Mouse (Mus musculus): ENCODE measurements around the gene Platr25.
"Not testable (repeated sequence)": the region's sequence is repeated elsewhere in the genome, so short reads cannot be mapped to it uniquely, and the experiment has no call there.

The Platr25 gene

GRCm38 (mm10) chr13:62760432-62761415, at the start of gene Platr25:
Gene Platr25 (minus strand): TSS chr13:62760709.
- DNase-seq (ENCODE audit: low read depth, low spot score) = peak; percentile 78

DNA sequence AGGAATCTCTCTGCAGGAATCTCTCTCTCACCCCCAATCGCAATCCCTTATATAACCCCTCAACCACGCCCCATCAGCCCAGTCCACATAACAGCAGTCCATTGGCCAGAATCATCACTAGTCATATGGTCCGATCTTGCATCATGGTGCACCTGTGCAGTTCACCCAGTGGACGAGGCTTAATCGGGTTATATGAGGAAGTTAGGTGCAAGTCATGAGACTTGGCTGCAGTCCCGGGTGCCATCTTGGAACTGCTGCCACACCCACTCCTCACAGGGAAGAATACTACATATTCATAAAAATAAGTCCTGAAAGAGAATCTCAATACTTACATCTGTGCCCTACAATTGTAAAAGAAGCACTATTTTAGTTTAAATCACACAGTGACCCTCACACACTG, 47.5 kb upstream of the Platr25 start:
- peak; percentile 15 for DNase-seq (ENCODE audit: low read depth, low spot score)

DNA sequence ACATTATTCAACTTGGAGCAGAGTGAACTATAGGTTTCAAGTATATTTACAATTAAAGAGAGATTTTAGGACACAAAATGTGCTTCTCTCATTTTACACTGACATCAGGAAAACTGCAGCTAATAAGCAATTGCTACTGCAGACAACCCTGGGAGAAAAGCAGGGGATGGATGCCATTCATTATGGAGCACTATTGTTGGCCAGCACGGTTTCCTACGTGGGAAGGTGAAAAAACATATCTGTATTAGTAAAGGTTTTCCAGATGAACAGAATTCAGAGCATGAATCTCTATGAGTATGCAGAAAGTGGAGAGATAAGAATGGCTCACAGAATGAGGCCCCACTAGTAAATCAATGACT, 25.6 kb upstream of the Platr25 start:
- DNase-seq (ENCODE audit: low read depth, low spot score) = not testable (repeated sequence)

- peak; percentile 38 for DNase-seq (ENCODE audit: low read depth, low spot score)
Observed at GRCm38 (mm10) chr13:62785199-62786134, 25.0 kb upstream of the Platr25 start, which contains the start of gene Gm5141. Gene Gm5141 (minus strand): TSS chr13:62785808.

GRCm38 (mm10) chr13:62763806-62764205, 3.3 kb upstream of the Platr25 start:
- DNase-seq (ENCODE audit: low read depth, low spot score) = peak; percentile 70

DNA sequence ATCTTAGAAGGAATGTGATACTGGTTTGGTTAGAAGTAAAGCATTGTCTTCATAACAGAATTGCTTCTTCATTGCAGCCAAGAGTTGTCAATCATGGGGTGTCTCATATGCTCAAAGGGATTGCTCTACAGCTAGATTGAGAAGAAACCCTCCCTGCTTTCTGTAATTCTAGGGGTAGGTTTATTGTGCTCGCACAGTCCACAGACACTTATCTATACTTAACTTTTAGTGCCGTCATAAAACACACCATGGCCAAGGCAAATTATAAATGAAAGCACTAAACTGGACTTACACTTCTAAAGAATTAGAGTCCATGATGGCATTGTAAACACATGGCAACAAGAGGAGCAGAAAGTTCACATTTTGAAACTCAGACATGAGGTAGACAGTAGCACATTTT, 27.2 kb downstream of the Platr25 start:
- no peak for DNase-seq (ENCODE audit: low read depth, low spot score)

GRCm38 (mm10) chr13:62712611-62713010, 47.9 kb downstream of the Platr25 start:
- DNase-seq (ENCODE audit: low read depth, low spot score) = peak; percentile 56

GRCm38 (mm10) chr13:62685287-62685648, 75.2 kb downstream of the Platr25 start:
- not testable (repeated sequence) for DNase-seq (ENCODE audit: low read depth, low spot score)

DNA sequence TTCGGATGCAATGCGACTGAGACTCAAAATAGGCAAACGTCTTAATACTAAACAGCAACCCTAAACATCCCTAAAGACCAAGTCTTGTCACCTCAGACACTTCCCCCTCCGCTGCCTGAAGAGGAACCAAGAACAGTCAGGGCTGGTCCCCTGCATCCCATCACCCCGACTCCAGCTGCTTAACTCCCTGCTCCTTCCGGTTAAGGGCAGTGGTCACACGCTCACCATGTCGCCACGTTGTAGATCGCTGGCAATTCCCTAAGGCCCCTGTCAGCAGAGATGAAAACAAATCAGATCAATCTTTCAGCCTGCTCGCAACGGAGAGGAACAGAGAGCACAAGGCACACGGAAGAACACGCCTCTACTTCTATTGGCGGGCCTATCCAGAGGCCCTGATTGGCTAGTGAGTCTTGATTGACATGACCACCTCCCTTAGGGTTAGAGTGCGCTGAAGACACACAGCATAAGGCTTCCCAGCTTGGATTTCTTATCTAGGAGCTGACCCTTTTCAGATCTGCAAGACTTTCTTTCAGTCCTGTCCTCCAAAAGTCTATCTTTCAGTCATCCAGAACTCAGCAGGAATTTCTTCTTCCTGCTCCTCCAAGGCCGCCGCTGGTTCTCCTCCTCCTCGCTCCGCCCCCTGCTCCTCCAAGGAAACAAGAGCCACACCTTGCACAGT, 75.8 kb downstream of the Platr25 start:
- peak; percentile 39 for DNase-seq (ENCODE audit: low read depth, low spot score)

DNA sequence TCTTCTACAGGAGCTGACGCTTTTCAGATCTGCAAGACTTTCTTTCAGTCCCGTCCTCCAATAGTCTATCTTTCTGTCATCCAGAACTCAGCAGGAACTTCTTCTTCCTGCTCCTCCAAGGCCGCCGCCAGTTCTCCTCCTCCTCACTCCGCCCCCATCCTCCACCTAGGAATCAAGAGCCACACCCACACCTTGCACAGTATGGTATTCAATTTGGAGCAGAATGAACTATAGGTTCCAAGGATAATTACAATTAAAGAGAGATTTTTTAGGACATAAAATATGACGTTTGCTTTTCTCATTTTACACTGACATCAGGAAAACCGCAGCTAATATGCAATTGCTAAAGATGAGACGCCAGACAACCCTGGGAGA, 107.2 kb downstream of the Platr25 start:
- no peak for DNase-seq (ENCODE audit: low read depth, low spot score)

DNA sequence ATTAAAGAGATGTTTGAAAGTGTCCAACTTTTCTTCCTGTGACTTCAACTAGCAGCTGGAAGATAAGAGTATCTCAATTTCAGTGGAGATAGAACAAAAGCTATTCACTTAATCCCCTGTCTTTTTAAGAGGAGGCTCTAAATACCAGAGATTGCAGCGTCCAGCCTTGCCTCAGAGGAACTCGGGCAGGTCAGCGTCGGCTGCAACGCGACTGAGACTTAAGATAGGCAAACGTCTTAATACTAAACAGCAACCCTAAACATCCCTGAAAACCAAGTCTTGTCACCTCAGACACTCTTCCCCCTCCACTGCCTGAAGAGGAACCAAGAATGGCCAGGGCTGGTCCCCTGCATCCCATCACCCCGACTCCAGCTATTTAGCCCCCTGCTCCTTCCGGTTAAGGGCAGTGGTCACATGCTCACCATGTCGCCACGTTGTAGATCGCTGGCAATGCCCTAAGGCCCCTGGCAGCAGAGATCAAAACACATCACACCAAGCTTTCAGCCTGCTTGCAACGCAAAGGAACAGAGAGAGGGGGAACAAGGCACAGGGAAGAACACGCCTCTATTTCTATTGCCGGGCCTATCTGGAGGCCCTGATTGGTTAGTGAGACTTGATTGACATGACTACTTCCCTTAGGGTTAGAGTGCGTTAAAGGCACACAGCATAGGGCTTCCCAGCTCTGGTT, 107.7 kb downstream of the Platr25 start:
- peak; percentile 89 for DNase-seq (ENCODE audit: low read depth, low spot score)

DNA sequence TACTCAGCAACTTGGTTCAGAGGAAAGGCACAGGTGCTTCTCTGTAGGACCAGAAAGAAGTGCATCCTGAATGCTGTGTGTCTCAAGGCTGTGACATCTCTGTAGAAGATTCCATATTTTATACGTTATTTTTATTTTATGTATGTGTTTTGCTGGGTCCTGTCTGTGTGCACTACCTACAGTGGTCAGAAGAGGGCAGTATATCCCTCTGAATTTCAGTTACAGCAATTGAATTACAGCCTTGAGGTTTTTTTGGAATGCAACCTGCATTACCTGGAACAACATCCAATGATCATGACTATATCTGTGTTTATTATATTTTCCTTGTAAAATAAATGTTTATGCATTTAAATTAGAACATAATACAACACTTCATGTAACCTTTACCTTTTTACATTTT, 133.4 kb downstream of the Platr25 start:
- peak; percentile 61 for DNase-seq (ENCODE audit: low read depth, low spot score)

- DNase-seq (ENCODE audit: low read depth, low spot score) = not testable (repeated sequence)
Observed at GRCm38 (mm10) chr13:62624277-62624665, 136.2 kb downstream of the Platr25 start.

DNA sequence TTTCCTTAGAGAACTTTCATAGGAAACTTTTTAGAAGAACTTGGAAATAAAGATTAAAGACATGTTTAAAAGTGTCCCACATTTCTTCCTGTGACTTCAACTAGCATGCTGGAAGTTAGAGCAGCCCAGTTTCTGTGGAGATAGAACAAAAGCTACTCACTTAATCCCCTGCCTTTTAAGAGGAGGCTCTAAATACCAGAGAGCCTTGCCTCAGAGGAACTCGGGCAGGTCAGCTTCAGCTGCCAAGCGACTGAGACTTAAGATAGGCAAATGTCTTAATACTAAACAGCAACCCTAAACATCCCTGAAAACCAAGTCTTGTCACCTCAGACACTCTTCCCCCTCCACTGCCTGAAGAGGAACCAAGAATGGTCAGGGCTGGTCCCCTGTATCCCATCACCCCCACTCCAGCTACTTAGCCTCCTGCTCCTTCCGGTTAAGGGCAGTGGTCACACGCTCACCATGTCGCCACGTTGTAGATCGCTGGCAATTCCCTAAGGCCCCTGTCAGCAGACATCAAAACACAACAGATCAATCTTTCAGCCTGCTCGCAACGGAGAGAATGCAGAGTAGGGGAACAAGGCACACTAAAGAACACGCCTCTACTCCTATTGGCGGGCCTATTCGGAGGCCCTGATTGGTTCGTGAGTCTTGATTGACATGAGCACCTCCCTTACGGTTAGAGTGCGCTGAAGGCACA, 136.8 kb downstream of the Platr25 start, which contains the start of gene 6720489N17Rik:
TSS of gene 6720489N17Rik (minus strand) at position 606 of the 700 bp plus-strand sequence.
- peak; percentile 84 for DNase-seq (ENCODE audit: low read depth, low spot score)

Data from ES-CJ7 (cell line).